ENCODE assay signal across 17 mouse cellular contexts in the genomic region with DNA sequence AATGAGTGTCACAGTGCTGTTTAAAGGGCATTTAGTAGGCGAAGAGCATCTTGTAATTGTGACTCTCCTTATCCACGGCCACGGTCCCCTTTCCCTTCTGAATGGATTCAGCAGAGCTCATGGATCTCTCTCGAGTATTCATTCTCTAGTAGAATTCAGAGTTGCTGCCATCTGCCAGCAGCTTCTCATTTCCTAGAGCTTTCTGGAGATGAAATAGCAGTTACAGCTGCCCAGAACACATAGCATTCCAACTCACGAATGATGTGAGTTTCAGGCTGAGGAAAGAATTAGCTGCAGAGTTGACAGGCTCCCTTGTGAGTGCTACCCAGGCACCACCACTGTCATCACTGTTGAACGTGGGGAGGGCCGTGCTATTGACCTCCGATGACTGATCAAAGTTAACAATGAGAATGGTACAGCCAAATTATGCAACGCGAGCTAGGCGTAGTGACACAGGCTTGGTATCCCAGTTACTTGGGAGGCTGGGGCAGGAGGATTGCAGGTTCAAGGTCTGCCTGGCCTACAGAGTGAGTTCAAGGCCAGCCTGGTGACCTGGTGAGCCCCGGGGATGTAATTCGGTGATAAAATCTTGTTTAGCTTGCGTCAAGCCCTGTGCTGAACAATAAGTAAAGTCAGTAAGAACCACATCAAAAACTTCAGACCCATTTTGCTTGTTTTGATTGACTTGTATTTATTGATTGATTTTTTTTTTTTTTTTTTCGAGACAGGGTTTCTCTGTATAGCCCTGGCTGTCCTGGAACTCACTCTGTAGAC.
"Had no signal": no experiment of that assay in that cellular context is flagged by ENCODE, and none has a peak within 500 bp of the region (broad histone marks: within the 10 kb centered on the region; RNA-seq: fewer than 3 reads in every experiment).

No protein-coding gene starts in this region.

- H3K4me1 ChIP-seq: limb, embryonic 12.5 days; limb, embryonic 15.5 days; lung, embryonic 15.5 days; midbrain, embryonic 13.5 days had no signal

- H3K4me3 ChIP-seq: layer of hippocampus, adult 2 months; left cerebral cortex, adult 2 months; limb, embryonic 12.5 days; limb, embryonic 15.5 days; lung, embryonic 15.5 days; midbrain, embryonic 13.5 days had no signal

- H3K9me3 ChIP-seq: limb, embryonic 15.5 days; lung, embryonic 15.5 days had no signal

- ATAC-seq: intestine, postnatal 0 days; midbrain, embryonic 13.5 days; midbrain, embryonic 16.5 days had no signal

- DNase-seq: layer of hippocampus, adult 9-11 months; left cerebral cortex, postnatal 4 days; lung, adult 18-20 months; lung, postnatal 10 days; lung, postnatal 36 days; right cerebral cortex, postnatal 25 days; thymus, adult 2 months; thymus, postnatal 14 days; thymus, postnatal 4 days had no signal

- H3K36me3 ChIP-seq: limb, embryonic 12.5 days; limb, embryonic 15.5 days; lung, embryonic 15.5 days had no signal

- H3K27me3 ChIP-seq: limb, embryonic 12.5 days; limb, embryonic 15.5 days; lung, embryonic 15.5 days; midbrain, embryonic 13.5 days had no signal
